Comparison of ENCODE assay signal across 8 mouse cellular contexts in the genomic region with DNA sequence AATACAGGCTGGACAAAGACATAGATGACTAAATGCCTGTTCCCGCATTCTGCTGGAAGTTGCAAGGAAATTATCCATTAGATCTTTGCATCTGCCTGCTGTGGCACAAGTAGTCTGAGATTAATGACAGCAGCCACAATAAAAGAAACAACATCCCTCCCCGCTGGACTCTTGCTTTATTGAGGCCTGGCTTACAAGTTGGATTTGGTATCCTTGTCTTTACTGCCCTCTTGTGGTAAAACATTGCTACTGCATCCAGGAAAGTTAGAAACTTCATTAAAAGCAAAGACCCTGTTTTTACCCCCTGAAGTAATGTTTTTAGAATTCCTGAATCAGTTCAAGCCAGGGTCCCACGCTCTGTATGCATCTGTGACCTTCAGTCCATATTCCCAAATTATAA. TPM values are rescaled to one million over a fixed set of nuclear protein-coding genes. Genes with fewer than 3 reads are reported as not detected.
DNase-seq lines count a peak whose midpoint lies in the region; ATAC-seq and TF ChIP-seq lines count a peak whose summit lies in the region.

No protein-coding gene starts in this region.

- no peak for TF ChIP-seq EP300 in lung, postnatal 0 days (IDR thresholded peaks at IDR 0.05)

- no peak overlapping the region for H3K4me3 ChIP-seq in lung, postnatal 0 days (ENCODE audit: low read depth, low read length)

- no peak overlapping the region for H3K9ac ChIP-seq in lung, postnatal 0 days (replicated peaks; ENCODE audit: low read depth)

- H3K27ac ChIP-seq in lung, postnatal 0 days (ENCODE audit: low read length): no peak overlapping the region

- no peaks in the 10 kb centered on the region for H3K4me1 ChIP-seq in lung, postnatal 0 days (ENCODE audit: insufficient read depth, low read depth, low read length)

- ATAC-seq in lung, postnatal 0 days: no peak

- H3K27me3 ChIP-seq in lung, postnatal 0 days (replicated peaks; ENCODE audit: insufficient read depth, low read length): no peaks in the 10 kb centered on the region

- 18% methylated on average over 3 of the region's 3 CpGs for WGBS in lung, postnatal 0 days

- H3K36me3 ChIP-seq in lung, postnatal 0 days (ENCODE audit: insufficient read depth, low read length): no peaks in the 10 kb centered on the region

- H3K4me2 ChIP-seq in lung, postnatal 0 days (replicated peaks; ENCODE audit: low read depth, low read length): no peak overlapping the region

- DNase-seq in heart, adult 8-10 months (ENCODE audit: low spot score): peak; percentile 55
- no peak for DNase-seq in heart, adult 11 months
- DNase-seq in ovary, postnatal 14 days (ENCODE audit: low spot score): peak; percentile 33
- no peak for DNase-seq in ovary, postnatal 36 days (ENCODE audit: low spot score)
- DNase-seq in c-Kit-positive CD71-negative TER-119-negative erythroid progenitor cells, embryonic 14.5 days (ENCODE audit: low read depth): peak; percentile 38
- peak; percentile 71 for DNase-seq in lung, postnatal 0 days (ENCODE audit: low spot score)
- DNase-seq in urinary bladder, postnatal 10 days (ENCODE audit: low spot score): no peak
- no peak for DNase-seq in right cerebral cortex, postnatal 36 days (ENCODE audit: low spot score in 2 of 2)

- peak; percentile 93 for TF ChIP-seq CTCF in lung, postnatal 0 days (IDR thresholded peaks at IDR 0.05)

- H3K9me3 ChIP-seq in lung, postnatal 0 days (ENCODE audit: low read length): no peaks in the 10 kb centered on the region

RNA-seq across cellular contexts. Expression of a gene that starts 31.4 kb away (rescaled TPM):
- total RNA-seq in heart, adult 8-10 months (2022): not detected
- polyA plus RNA-seq in lung, postnatal 0 days (2015; fragmentation: Nextera tagmentation; extraction: Ambion mirVana): 0.18 TPM in 1 of 2 replicates, not detected in the other

Comparison
In these comparisons a context has a peak if more than half of its experiments do, and no peak if none do; other contexts are left out.
1. DNase-seq: peak in heart, adult 8-10 months (single experiment), ovary, postnatal 14 days (single experiment), c-Kit-positive CD71-negative TER-119-negative erythroid progenitor cells, embryonic 14.5 days (single experiment) and lung, postnatal 0 days (single experiment); none in heart, adult 11 months (single experiment), ovary, postnatal 36 days (single experiment), urinary bladder, postnatal 10 days (single experiment) and right cerebral cortex, postnatal 36 days (0 of 2).